Mouse (Mus musculus): Measurements from ENCODE around the gene Cacna1a. TPM values are rescaled to one million over a fixed set of nuclear protein-coding genes. Genes with fewer than 3 reads are reported as not detected.

The Cacna1a gene
- total RNA-seq, 1 experiment, result 27.4 TPM

GRCm38 (mm10) chr8:84636051-84636691 lies 247.9 kb downstream of the Cacna1a start:
- TF ChIP-seq MAFK (IDR thresholded peaks at IDR 0.05; ENCODE audit: insufficient read depth, low read depth, low read length), result no peak
- no peak for TF ChIP-seq HCFC1 (IDR thresholded peaks at IDR 0.05; ENCODE audit: borderline replicate concordance, insufficient read depth, low read length)
- no peak for TF ChIP-seq ZNF384 (IDR thresholded peaks at IDR 0.05; ENCODE audit: low read depth, low read length)
- TF ChIP-seq ZC3H11A (IDR thresholded peaks at IDR 0.05; ENCODE audit: borderline replicate concordance, low read depth, low read length), result no peak
- TF ChIP-seq CHD2 (IDR thresholded peaks at IDR 0.05; ENCODE audit: low read depth, low read length), result no peak
- peaks cover 3 to 33% of the 10 kb centered on the region in 2 experiments; a peak in 3 of 4 replicates for H3K4me1 ChIP-seq (ENCODE audit: control insufficient read depth in 2 of 2, insufficient read depth in 2 of 2, low read length in 2 of 2, poor library complexity in 1 of 2)
- H3K36me3 ChIP-seq (ENCODE audit: control insufficient read depth, insufficient read depth, low read length, poor library complexity, severe bottlenecking), result no peaks in the 10 kb centered on the region
- H3K27ac ChIP-seq (ENCODE audit: insufficient read depth, low read depth, low read length, poor library complexity, severe bottlenecking), result no peak overlapping the region
- H3K9ac ChIP-seq (ENCODE audit: insufficient read depth, low read depth, low read length, poor library complexity, severe bottlenecking), result no peak overlapping the region
- DNase-seq (ENCODE audit: low read depth, low spot score), result no peak
- no peak overlapping the region for H3K4me3 ChIP-seq (ENCODE audit: insufficient read depth in 1 of 2, low read depth in 1 of 2, low read length in 2 of 2, poor library complexity in 1 of 2, severe bottlenecking in 1 of 2)
- H3K9me3 ChIP-seq (ENCODE audit: control insufficient read depth, insufficient read depth, low read depth, low read length), result no peaks in the 10 kb centered on the region; the same call in 1 of the 2 replicates
- in situ Hi-C loops (cut with MboI; ENCODE audit: low sequenced_read_pairs in 2 of 2, unreplicated experiment in 2 of 2), result no loop called here

DNA sequence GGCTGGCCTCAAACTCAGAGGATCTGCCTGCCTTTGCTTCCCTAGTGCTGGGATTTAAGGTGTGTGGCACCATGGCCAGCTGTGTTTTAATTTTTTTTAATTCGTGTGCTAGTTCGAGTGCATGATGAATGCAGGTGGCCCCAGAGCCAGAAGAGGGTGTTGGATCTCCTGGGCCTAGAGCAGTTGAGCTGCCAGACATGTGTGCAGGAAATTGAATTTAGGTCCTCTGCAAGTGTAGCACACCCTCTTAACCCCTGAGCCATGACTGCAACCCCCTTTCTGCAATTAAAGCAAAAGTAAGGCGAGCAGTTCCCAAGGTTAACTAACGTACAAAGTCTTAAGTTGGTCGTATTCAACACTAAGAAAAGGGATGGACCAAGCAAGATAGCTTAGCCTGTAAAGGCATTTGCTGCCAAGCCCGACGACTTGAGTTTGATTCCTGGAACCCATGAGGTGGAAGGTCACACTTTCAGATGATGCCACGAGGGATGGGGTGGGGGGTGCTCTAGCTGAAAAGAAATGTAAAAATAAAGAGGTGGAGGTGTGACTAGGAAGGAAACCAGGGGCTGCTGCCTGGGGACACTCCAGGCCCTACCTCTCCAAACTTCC lies 249.8 kb downstream of the Cacna1a start:
- Histone ChIP-seq H3K9me3 (ENCODE audit: control insufficient read depth, insufficient read depth, low read depth, low read length) (no peaks in the 10 kb centered on the region), H3K27ac (ENCODE audit: insufficient read depth, low read depth, low read length, poor library complexity, severe bottlenecking) (peak overlapping the region; percentile 96), H3K4me1 (ENCODE audit: control insufficient read depth in 2 of 2, insufficient read depth in 2 of 2, low read length in 2 of 2, poor library complexity in 1 of 2) (peaks cover 3 to 36% of the 10 kb centered on the region in 2 experiments; a peak in 3 of 4 replicates), H3K4me3 (ENCODE audit: insufficient read depth in 1 of 2, low read depth in 1 of 2, low read length in 2 of 2, poor library complexity in 1 of 2, severe bottlenecking in 1 of 2) (peak overlapping the region; percentile 80 to 97), H3K9ac (ENCODE audit: insufficient read depth, low read depth, low read length, poor library complexity, severe bottlenecking) (peak overlapping the region; percentile 88), H3K36me3 (ENCODE audit: control insufficient read depth, insufficient read depth, low read length, poor library complexity, severe bottlenecking) (no peaks in the 10 kb centered on the region)
- in situ Hi-C loops (cut with MboI; ENCODE audit: low sequenced_read_pairs in 2 of 2, unreplicated experiment in 2 of 2), result no loop called here
- no peak for TF ChIP-seq CHD2 (IDR thresholded peaks at IDR 0.05; ENCODE audit: low read depth, low read length)
- no peak for TF ChIP-seq ZNF384 (IDR thresholded peaks at IDR 0.05; ENCODE audit: low read depth, low read length)
- TF ChIP-seq MAFK (IDR thresholded peaks at IDR 0.05; ENCODE audit: insufficient read depth, low read depth, low read length), result no peak
- no peak for TF ChIP-seq HCFC1 (IDR thresholded peaks at IDR 0.05; ENCODE audit: borderline replicate concordance, insufficient read depth, low read length)
- no peak for TF ChIP-seq ZC3H11A (IDR thresholded peaks at IDR 0.05; ENCODE audit: borderline replicate concordance, low read depth, low read length)
- no peak for DNase-seq (ENCODE audit: low read depth, low spot score)

DNA sequence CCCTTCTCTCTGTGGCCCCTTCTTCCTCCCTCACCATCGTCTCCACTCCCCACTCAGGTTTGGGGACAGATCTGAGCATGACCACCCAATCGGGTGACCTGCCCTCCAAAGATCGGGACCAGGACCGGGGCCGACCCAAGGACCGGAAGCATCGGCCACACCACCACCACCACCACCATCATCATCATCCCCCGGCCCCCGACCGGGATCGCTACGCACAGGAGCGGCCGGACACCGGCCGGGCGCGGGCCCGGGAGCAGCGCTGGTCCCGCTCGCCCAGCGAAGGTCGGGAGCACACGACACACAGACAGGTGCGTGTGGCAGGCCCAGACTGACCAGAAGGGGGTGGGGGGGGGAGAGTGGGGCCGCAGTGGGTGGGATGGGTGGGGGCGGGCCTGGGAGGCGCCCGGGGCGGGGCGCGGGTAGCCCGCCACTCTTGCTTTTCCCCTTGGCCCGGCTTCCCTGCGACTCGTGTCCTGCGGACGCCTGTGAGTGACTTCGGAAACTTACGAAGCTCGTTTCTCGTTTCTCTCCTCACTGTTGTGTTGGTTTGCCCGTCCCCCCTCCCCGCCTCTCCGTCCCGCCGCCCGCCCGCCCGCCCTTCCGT lies 250.4 kb downstream of the Cacna1a start:
- peak overlapping the region; percentile 96 for H3K27ac ChIP-seq (ENCODE audit: insufficient read depth, low read depth, low read length, poor library complexity, severe bottlenecking)
- no peaks in the 10 kb centered on the region for H3K9me3 ChIP-seq (ENCODE audit: control insufficient read depth, insufficient read depth, low read depth, low read length)
- in situ Hi-C loops (cut with MboI; ENCODE audit: low sequenced_read_pairs in 2 of 2, unreplicated experiment in 2 of 2), result no loop called here
- no peak for DNase-seq (ENCODE audit: low read depth, low spot score)
- peaks cover 3 to 30% of the 10 kb centered on the region in 2 experiments; a peak in 3 of 4 replicates for H3K4me1 ChIP-seq (ENCODE audit: control insufficient read depth in 2 of 2, insufficient read depth in 2 of 2, low read length in 2 of 2, poor library complexity in 1 of 2)
- no peak for TF ChIP-seq ZC3H11A (IDR thresholded peaks at IDR 0.05; ENCODE audit: borderline replicate concordance, low read depth, low read length)
- TF ChIP-seq CHD2 (IDR thresholded peaks at IDR 0.05; ENCODE audit: low read depth, low read length), result no peak
- TF ChIP-seq HCFC1 (IDR thresholded peaks at IDR 0.05; ENCODE audit: borderline replicate concordance, insufficient read depth, low read length), result no peak
- TF ChIP-seq ZNF384 (IDR thresholded peaks at IDR 0.05; ENCODE audit: low read depth, low read length), result no peak
- no peak for TF ChIP-seq MAFK (IDR thresholded peaks at IDR 0.05; ENCODE audit: insufficient read depth, low read depth, low read length)
- peak overlapping the region; percentile 80 to 97 for H3K4me3 ChIP-seq (ENCODE audit: insufficient read depth in 1 of 2, low read depth in 1 of 2, low read length in 2 of 2, poor library complexity in 1 of 2, severe bottlenecking in 1 of 2)
- peak overlapping the region; percentile 96 for H3K9ac ChIP-seq (ENCODE audit: insufficient read depth, low read depth, low read length, poor library complexity, severe bottlenecking)
- no peaks in the 10 kb centered on the region for H3K36me3 ChIP-seq (ENCODE audit: control insufficient read depth, insufficient read depth, low read length, poor library complexity, severe bottlenecking)

GRCm38 (mm10) chr8:84639162-84640009 lies 251.1 kb downstream of the Cacna1a start:
- peak overlapping the region; percentile 96 for H3K27ac ChIP-seq (ENCODE audit: insufficient read depth, low read depth, low read length, poor library complexity, severe bottlenecking)
- no peaks in the 10 kb centered on the region for H3K36me3 ChIP-seq (ENCODE audit: control insufficient read depth, insufficient read depth, low read length, poor library complexity, severe bottlenecking)
- no peaks in the 10 kb centered on the region for H3K9me3 ChIP-seq (ENCODE audit: control insufficient read depth, insufficient read depth, low read depth, low read length)
- peak overlapping the region; percentile 80 to 97 for H3K4me3 ChIP-seq (ENCODE audit: insufficient read depth in 1 of 2, low read depth in 1 of 2, low read length in 2 of 2, poor library complexity in 1 of 2, severe bottlenecking in 1 of 2)
- TF ChIP-seq CHD2 (IDR thresholded peaks at IDR 0.05; ENCODE audit: low read depth, low read length) (no peak), HCFC1 (IDR thresholded peaks at IDR 0.05; ENCODE audit: borderline replicate concordance, insufficient read depth, low read length) (peak; percentile 65; the same call in 1 of the 2 replicates)
- in situ Hi-C loops (cut with MboI; ENCODE audit: low sequenced_read_pairs in 2 of 2, unreplicated experiment in 2 of 2), result no loop called here
- peak overlapping the region; percentile 96 for H3K9ac ChIP-seq (ENCODE audit: insufficient read depth, low read depth, low read length, poor library complexity, severe bottlenecking)
- DNase-seq (ENCODE audit: low read depth, low spot score), result no peak
- H3K4me1 ChIP-seq (ENCODE audit: control insufficient read depth in 2 of 2, insufficient read depth in 2 of 2, low read length in 2 of 2, poor library complexity in 1 of 2), result peaks cover 3 to 28% of the 10 kb centered on the region in 2 experiments; a peak in 3 of 4 replicates

All from ES-E14 (cell line).